Mouse (Mus musculus): ENCODE results near the gene Ly6g6d. TPM values are rescaled to one million over a fixed set of nuclear protein-coding genes. Genes with fewer than 3 reads are reported as not detected.

Ly6g6d gene
- polyA plus RNA-seq, 2 experiments from 2014 or later, result not detected

DNA sequence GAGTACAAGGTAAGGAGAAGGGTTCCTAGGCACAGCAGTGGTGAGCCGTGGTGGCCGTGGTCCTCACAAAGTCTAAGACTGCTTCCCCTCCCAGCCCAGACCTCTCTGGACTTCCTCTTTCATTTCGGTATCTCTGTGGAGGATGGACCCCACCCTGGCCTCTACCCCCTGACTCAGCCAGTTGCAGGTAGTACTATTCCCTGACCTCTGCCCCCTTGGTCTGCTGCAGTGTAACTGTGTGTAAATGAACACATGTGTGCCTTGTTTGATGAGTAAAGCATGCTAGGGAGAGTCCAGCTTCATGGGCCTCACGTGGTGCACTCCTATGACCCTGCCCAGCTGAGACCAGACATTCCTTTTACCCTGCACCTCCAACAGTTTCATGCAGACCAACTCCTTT, 54.1 kb downstream of the Ly6g6d start:
- ATAC-seq, result no peak

DNA sequence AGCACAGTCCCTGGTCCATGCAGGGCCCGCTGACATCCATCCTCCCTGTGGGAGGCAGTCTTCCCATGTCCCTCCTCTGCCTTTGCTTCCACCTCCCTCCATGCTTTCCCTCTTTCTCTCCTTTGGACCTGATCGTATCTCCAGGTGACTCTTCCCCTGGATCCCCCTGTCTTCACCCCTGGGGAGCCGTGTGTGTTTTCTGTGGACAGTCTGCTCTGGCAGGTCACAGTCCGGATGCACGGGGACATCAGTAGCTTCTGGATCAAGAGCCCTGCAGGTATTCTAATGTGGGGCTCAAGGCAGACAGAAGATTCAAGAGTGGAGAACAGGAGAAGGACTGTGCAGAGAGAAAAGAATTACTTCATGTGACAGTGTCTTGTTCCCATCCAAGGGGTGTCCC, 54.6 kb downstream of the Ly6g6d start:
- ATAC-seq, result no peak

DNA sequence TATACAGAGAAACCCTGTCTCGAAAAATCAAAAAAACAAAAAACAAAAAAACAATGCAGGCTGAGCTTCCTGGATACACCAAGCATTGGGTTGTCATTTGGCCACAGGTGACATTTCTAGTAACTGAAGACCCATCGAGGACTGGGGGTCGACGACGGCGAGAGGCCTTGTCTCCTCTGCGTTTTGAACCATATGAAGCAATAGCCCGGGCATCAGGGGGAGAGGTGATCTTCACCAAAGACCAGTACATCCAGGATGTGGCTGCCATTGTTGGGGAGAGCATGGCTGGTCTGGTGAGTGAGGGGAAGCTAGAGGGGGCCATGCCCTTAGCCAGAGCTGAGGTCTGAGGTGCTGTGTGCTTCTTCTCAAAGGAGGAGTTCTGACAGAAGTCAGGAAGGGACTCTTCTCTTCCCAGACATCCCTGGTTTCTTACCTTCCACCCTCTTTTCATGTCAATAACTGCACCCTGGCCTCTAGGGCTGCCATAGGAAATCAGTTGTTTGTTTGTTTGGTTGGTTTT, 55.3 kb downstream of the Ly6g6d start:
- ATAC-seq, result no peak

DNA sequence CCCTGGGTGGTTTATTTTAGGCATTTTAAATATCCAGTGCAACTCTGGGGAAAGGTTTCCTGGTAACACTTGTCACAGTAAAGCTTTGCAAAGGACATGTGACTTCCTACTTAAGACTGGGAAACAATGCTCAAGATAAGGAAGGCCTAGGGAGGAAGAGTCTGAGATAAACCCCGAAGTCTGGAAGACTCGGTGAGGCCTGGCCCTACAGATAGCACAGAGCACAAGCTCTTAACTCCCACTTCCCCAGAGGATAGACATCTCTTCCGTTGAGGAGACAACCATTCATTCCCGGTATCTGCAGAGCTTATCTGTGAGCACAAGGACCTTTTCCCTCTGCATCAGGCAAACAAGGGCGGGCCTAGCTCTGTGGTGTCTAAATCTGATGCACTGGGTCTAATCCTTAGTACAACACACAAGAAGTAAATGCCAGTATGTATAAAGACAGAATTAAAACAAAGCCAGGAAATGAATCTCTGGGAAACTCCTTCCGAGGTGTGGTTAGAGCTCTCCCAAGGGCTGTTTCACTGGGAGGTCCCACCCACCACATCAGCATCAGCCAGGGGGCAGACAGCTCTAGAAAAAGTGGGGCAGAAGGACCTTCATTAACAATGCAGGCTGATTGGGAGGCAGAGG, 55.9 kb downstream of the Ly6g6d start:
- ATAC-seq, result no peak

Other genes with a start within 250 kb of the Ly6g6d start
- 10 to 100 TPM; 37.3 to 51.6 TPM for gene Stk19, start 241.1 kb downstream of the Ly6g6d start, polyA plus RNA-seq (2017; shearing (Covaris generic))
- gene Dxo, start 241.0 kb downstream of the Ly6g6d start, polyA plus RNA-seq (2017; shearing (Covaris generic)), result 10 to 100 TPM; 19.8 to 28.0 TPM
- 10 to 100 TPM; 26.0 to 38.5 TPM for gene Skiv2l, start 227.9 kb downstream of the Ly6g6d start, polyA plus RNA-seq (2017; shearing (Covaris generic))
- gene Nelfe, start 227.7 kb downstream of the Ly6g6d start, polyA plus RNA-seq (2017; shearing (Covaris generic)), result 10 to 100 TPM; 45.4 to 53.4 TPM
- gene Cfb, start 215.5 kb downstream of the Ly6g6d start, polyA plus RNA-seq (2017; shearing (Covaris generic)), result under 1 TPM; 0.79 to 0.83 TPM
- not detected for gene Zbtb12, start 198.6 kb downstream of the Ly6g6d start, polyA plus RNA-seq (2017; shearing (Covaris generic))
- not detected for gene Gm20547, start 196.0 kb downstream of the Ly6g6d start, polyA plus RNA-seq (2017; shearing (Covaris generic))
- under 1 TPM in 1 of 2 experiments, not detected in 1; 0.73 TPM for gene C2, start 179.8 kb downstream of the Ly6g6d start, polyA plus RNA-seq (2017; shearing (Covaris generic))
- 10 to 100 TPM; 32.8 to 37.0 TPM for gene Ehmt2, start 179.6 kb downstream of the Ly6g6d start, polyA plus RNA-seq (2017; shearing (Covaris generic))
- gene Slc44a4, start 163.6 kb downstream of the Ly6g6d start, polyA plus RNA-seq (2017; shearing (Covaris generic)), result not detected
- 10 to 100 TPM; 18.6 to 19.9 TPM for gene Neu1, start 146.8 kb downstream of the Ly6g6d start, polyA plus RNA-seq (2017; shearing (Covaris generic))
- 1 to 10 TPM in 1 of 2 experiments, not detected in 1; 7.0 TPM for gene Hspa1b, start 118.8 kb downstream of the Ly6g6d start, polyA plus RNA-seq (2017; shearing (Covaris generic))
- not detected for gene Gm20481, start 108.2 kb downstream of the Ly6g6d start, polyA plus RNA-seq (2017; shearing (Covaris generic))
- gene Hspa1a, start 105.9 kb downstream of the Ly6g6d start, polyA plus RNA-seq (2017; shearing (Covaris generic)), result 1 to 10 TPM in 1 of 2 experiments, under 1 TPM in 1; 0.17 to 5.1 TPM
- under 1 TPM in 1 of 2 experiments, not detected in 1; 0.46 TPM for gene Hspa1l, start 105.4 kb downstream of the Ly6g6d start, polyA plus RNA-seq (2017; shearing (Covaris generic))
- gene Lsm2, start 96.2 kb downstream of the Ly6g6d start, polyA plus RNA-seq (2017; shearing (Covaris generic)), result 10 to 100 TPM; 45.5 to 61.3 TPM
- 10 to 100 TPM; 28.5 to 29.1 TPM for gene Vars, start 77.1 kb downstream of the Ly6g6d start, polyA plus RNA-seq (2017; shearing (Covaris generic))
- gene Vwa7, start 61.5 kb downstream of the Ly6g6d start, polyA plus RNA-seq (2017; shearing (Covaris generic)), result under 1 TPM; 0.11 to 0.12 TPM
- gene Sapcd1, start 50.0 kb downstream of the Ly6g6d start, polyA plus RNA-seq (2017; shearing (Covaris generic)), result 1 to 10 TPM; 1.8 to 2.1 TPM
- gene Msh5, start 31.3 kb downstream of the Ly6g6d start, polyA plus RNA-seq (2017; shearing (Covaris generic)), result 1 to 10 TPM; 1.3 to 1.6 TPM
- gene Clic1, start 28.1 kb downstream of the Ly6g6d start, polyA plus RNA-seq (2017; shearing (Covaris generic)), result 100 to 1,000 TPM; 464 to 670 TPM
- gene Ddah2, start 19.0 kb downstream of the Ly6g6d start, polyA plus RNA-seq (2017; shearing (Covaris generic)), result 1 to 10 TPM in 1 of 2 experiments, under 1 TPM in 1; 0.36 to 1.8 TPM
- not detected for gene Ly6g6c, start 12.7 kb downstream of the Ly6g6d start, polyA plus RNA-seq (2017; shearing (Covaris generic))
- not detected for gene Mpig6b, start 11.9 kb downstream of the Ly6g6d start, polyA plus RNA-seq (2017; shearing (Covaris generic))
- not detected for gene Ly6g6e, start 1.2 kb downstream of the Ly6g6d start, polyA plus RNA-seq (2017; shearing (Covaris generic))
- under 1 TPM in 1 of 2 experiments, not detected in 1; 0.29 TPM for gene Ly6g6f, start 7.5 kb upstream of the Ly6g6d start, polyA plus RNA-seq (2017; shearing (Covaris generic))
- 10 to 100 TPM; 18.7 to 20.6 TPM for gene Abhd16a, start 11.2 kb upstream of the Ly6g6d start, polyA plus RNA-seq (2017; shearing (Covaris generic))
- not detected for gene Ly6g5c, start 30.2 kb upstream of the Ly6g6d start, polyA plus RNA-seq (2017; shearing (Covaris generic))
- gene Ly6g5b, start 37.4 kb upstream of the Ly6g6d start, polyA plus RNA-seq (2017; shearing (Covaris generic)), result 1 to 10 TPM; 1.9 to 2.4 TPM
- 10 to 100 TPM; 60.4 to 70.2 TPM for gene Gpank1, start 43.4 kb upstream of the Ly6g6d start, polyA plus RNA-seq (2017; shearing (Covaris generic))
- 100 to 1,000 TPM; 274 to 355 TPM for gene Csnk2b, start 44.0 kb upstream of the Ly6g6d start, polyA plus RNA-seq (2017; shearing (Covaris generic))
- 10 to 100 TPM; 22.6 to 26.3 TPM for gene D17H6S53E, start 48.3 kb upstream of the Ly6g6d start, polyA plus RNA-seq (2017; shearing (Covaris generic))
- gene Apom, start 54.0 kb upstream of the Ly6g6d start, polyA plus RNA-seq (2017; shearing (Covaris generic)), result not detected
- 10 to 100 TPM; 26.2 to 34.1 TPM for gene Bag6, start 57.1 kb upstream of the Ly6g6d start, polyA plus RNA-seq (2017; shearing (Covaris generic))
- 10 to 100 TPM; 38.8 to 78.9 TPM for gene Prrc2a, start 86.8 kb upstream of the Ly6g6d start, polyA plus RNA-seq (2017; shearing (Covaris generic))
- 1 to 10 TPM in 1 of 2 experiments, under 1 TPM in 1; 0.91 to 1.9 TPM for gene Aif1, start 98.0 kb upstream of the Ly6g6d start, polyA plus RNA-seq (2017; shearing (Covaris generic))
- gene Lst1, start 110.4 kb upstream of the Ly6g6d start, polyA plus RNA-seq (2017; shearing (Covaris generic)), result 10 to 100 TPM in 1 of 2 experiments, 1 to 10 TPM in 1; 5.4 to 13.4 TPM
- 100 to 1,000 TPM; 134 to 383 TPM for gene Ltb, start 116.4 kb upstream of the Ly6g6d start, polyA plus RNA-seq (2017; shearing (Covaris generic))
- 10 to 100 TPM; 21.5 to 21.6 TPM for gene Tnf, start 123.9 kb upstream of the Ly6g6d start, polyA plus RNA-seq (2017; shearing (Covaris generic))
- 10 to 100 TPM; 70.5 to 90.5 TPM for gene Lta, start 127.3 kb upstream of the Ly6g6d start, polyA plus RNA-seq (2017; shearing (Covaris generic))
- gene Gm16181, start 142.8 kb upstream of the Ly6g6d start, polyA plus RNA-seq (2017; shearing (Covaris generic)), result 1 to 10 TPM in 1 of 2 experiments, not detected in 1; 1.8 TPM
- gene Atp6v1g2, start 155.6 kb upstream of the Ly6g6d start, polyA plus RNA-seq (2017; shearing (Covaris generic)), result 1 to 10 TPM; 2.3 to 4.0 TPM
- 1 to 10 TPM; 3.4 to 4.4 TPM for gene Nfkbil1, start 157.7 kb upstream of the Ly6g6d start, polyA plus RNA-seq (2017; shearing (Covaris generic))
- 100 to 1,000 TPM; 200 to 247 TPM for gene Ddx39b, start 163.7 kb upstream of the Ly6g6d start, polyA plus RNA-seq (2017; shearing (Covaris generic))
- gene H2-D1, start 184.7 kb upstream of the Ly6g6d start, polyA plus RNA-seq (2017; shearing (Covaris generic)), result 1,000 to 10,000 TPM; 3,460 to 4,099 TPM
- not detected for gene H2-Q1, start 242.3 kb upstream of the Ly6g6d start, polyA plus RNA-seq (2017; shearing (Covaris generic))